Mouse (Mus musculus): ENCODE results near the gene Ghsr.

DNA sequence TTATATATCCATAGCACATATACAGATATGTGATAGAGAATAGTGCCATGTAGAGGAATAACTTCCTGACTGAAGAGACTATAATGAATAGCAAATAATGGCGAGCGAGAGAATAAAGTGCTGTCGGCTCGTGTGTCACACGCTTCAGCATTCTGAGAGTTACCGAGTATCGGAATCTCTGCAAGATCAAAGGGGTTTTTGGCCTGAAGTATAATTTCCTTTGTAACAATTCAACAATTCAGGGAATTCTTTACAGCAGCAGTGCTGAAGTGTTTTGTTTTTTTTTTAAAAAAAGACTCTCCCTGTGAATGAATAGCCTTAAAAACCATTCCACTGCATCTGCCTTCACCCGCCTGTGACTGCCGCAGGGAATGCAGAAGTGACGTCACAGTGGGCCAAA lies 45.6 kb downstream of the Ghsr start:
- no peak for TF ChIP-seq CEBPB (IDR thresholded peaks at IDR 0.05; ENCODE audit: insufficient read depth, poor library complexity, severe bottlenecking)
- TF ChIP-seq MAX (IDR thresholded peaks at IDR 0.05; ENCODE audit: low read depth) = no peak
- no peak for TF ChIP-seq TCF12 (IDR thresholded peaks at IDR 0.05; ENCODE audit: insufficient read depth, poor library complexity, severe bottlenecking)
- no peak for TF ChIP-seq POLR2A (IDR thresholded peaks at IDR 0.05; ENCODE audit: insufficient read length, low read depth)
- no peak for TF ChIP-seq USF1 (IDR thresholded peaks at IDR 0.05; ENCODE audit: low read depth)
- no peak for TF ChIP-seq POLR2AphosphoS2 (IDR thresholded peaks at IDR 0.05; ENCODE audit: insufficient read length, low read depth)
- no peak for TF ChIP-seq REST (IDR thresholded peaks at IDR 0.05; ENCODE audit: insufficient read depth, insufficient read length)
- TF ChIP-seq MYOD1 (IDR thresholded peaks at IDR 0.05; ENCODE audit: control insufficient read depth in 1 of 3, insufficient read length in 2 of 3, low read depth in 2 of 3) = no peak
- no peak for TF ChIP-seq E2F4 (IDR thresholded peaks at IDR 0.05; ENCODE audit: insufficient read depth)
- TF ChIP-seq SRF (IDR thresholded peaks at IDR 0.05; ENCODE audit: control insufficient read depth, insufficient read length, low read depth) = no peak
- no peak for TF ChIP-seq MYOG (IDR thresholded peaks at IDR 0.05; ENCODE audit: control insufficient read depth in 1 of 3, insufficient read depth in 1 of 3, insufficient read length in 2 of 3, low read depth in 2 of 3)
- TF ChIP-seq TCF3 (IDR thresholded peaks at IDR 0.05; ENCODE audit: insufficient read length, low read depth) = no peak
